Mouse (Mus musculus) adrenal gland, postnatal 25 days (tissue): ENCODE data around the gene Mndal. TPM values are rescaled to one million over a fixed set of nuclear protein-coding genes. Genes with fewer than 3 reads are reported as not detected.
"Not testable (repeated sequence)": the region's sequence is repeated elsewhere in the genome, so short reads cannot be mapped to it uniquely, and the experiment has no call there.

Source experiments
- DNase-seq: peaks from one replicate; pipeline ENCODE4 v3.0.0; 2021; ENCODE audit warnings: mixed read lengths
- total RNA-seq: library from RNA; stranded (reverse); gene quantifications from 2 replicates; pipeline ENCODE4 v1.2.3, GENCODE M21; 2021

Gene Mndal
- total RNA-seq, 1 experiment from 2014 or later, result 19.2 TPM

GRCm38 (mm10) chr1:173889741-173890140 lies 52.5 kb downstream of the Mndal start:
- not testable (repeated sequence) for DNase-seq

- DNase-seq, result not testable (repeated sequence)
These were observed 55.1 kb downstream of the Mndal start for GRCm38 (mm10) chr1:173887026-173887787.

- DNase-seq, result not testable (repeated sequence)
These were observed 62.2 kb downstream of the Mndal start for GRCm38 (mm10) chr1:173880004-173880666.

GRCm38 (mm10) chr1:173879225-173879987 lies 62.9 kb downstream of the Mndal start:
- not testable (repeated sequence) for DNase-seq

GRCm38 (mm10) chr1:173878264-173878663 lies 64.0 kb downstream of the Mndal start:
- DNase-seq, result not testable (repeated sequence)

- not testable (repeated sequence) for DNase-seq
These were observed 65.2 kb downstream of the Mndal start for GRCm38 (mm10) chr1:173877125-173877524.

- not testable (repeated sequence) for DNase-seq
These were observed 73.7 kb downstream of the Mndal start for GRCm38 (mm10) chr1:173868586-173868985.

- DNase-seq, result no peak
These were observed 75.8 kb downstream of the Mndal start for GRCm38 (mm10) chr1:173866504-173866903.

- DNase-seq, result not testable (repeated sequence)
These were observed 88.6 kb downstream of the Mndal start for GRCm38 (mm10) chr1:173853711-173854110.

- not testable (repeated sequence) for DNase-seq
These were observed 89.4 kb downstream of the Mndal start for GRCm38 (mm10) chr1:173852853-173853252.

GRCm38 (mm10) chr1:173846193-173846592 lies 96.1 kb downstream of the Mndal start:
- not testable (repeated sequence) for DNase-seq

- DNase-seq, result no peak
These were observed 97.5 kb downstream of the Mndal start for GRCm38 (mm10) chr1:173844754-173845153.

- DNase-seq, result not testable (repeated sequence)
These were observed 120.8 kb downstream of the Mndal start for GRCm38 (mm10) chr1:173821481-173821803.

GRCm38 (mm10) chr1:173820794-173821480 lies 121.4 kb downstream of the Mndal start:
- not testable (repeated sequence) for DNase-seq

- DNase-seq, result not testable (repeated sequence)
These were observed 133.0 kb downstream of the Mndal start for GRCm38 (mm10) chr1:173809294-173809693.

GRCm38 (mm10) chr1:173802689-173803281 lies 139.5 kb downstream of the Mndal start:
- not testable (repeated sequence) for DNase-seq

- DNase-seq, result not testable (repeated sequence)
These were observed 140.1 kb downstream of the Mndal start for GRCm38 (mm10) chr1:173802207-173802606.

GRCm38 (mm10) chr1:173801791-173802190 lies 140.5 kb downstream of the Mndal start:
- DNase-seq, result not testable (repeated sequence)
